Mouse (Mus musculus): Measurements from ENCODE around the gene Rpl3l. TPM values are rescaled to one million over a fixed set of nuclear protein-coding genes. Genes with fewer than 3 reads are reported as not detected.

Gene Rpl3l
- total RNA-seq, 1 experiment: 0.67 TPM

GRCm38 (mm10) chr17:24697985-24698384, 29.6 kb upstream of the Rpl3l start:
- peaks cover 11 to 13% of the 10 kb centered on the region in 2 experiments for H3K4me1 ChIP-seq (ENCODE audit: control insufficient read depth in 2 of 2, insufficient read depth in 2 of 2, low read length in 2 of 2, poor library complexity in 1 of 2)
- H3K9ac ChIP-seq (ENCODE audit: insufficient read depth, low read depth, low read length, poor library complexity, severe bottlenecking): peak overlapping the region; percentile 2; the same call in 1 of the 2 replicates
- H3K27ac ChIP-seq (ENCODE audit: insufficient read depth, low read depth, low read length, poor library complexity, severe bottlenecking): peak overlapping the region; percentile 55
- H3K4me3 ChIP-seq (ENCODE audit: insufficient read depth in 1 of 2, low read depth in 1 of 2, low read length in 2 of 2, poor library complexity in 1 of 2, severe bottlenecking in 1 of 2): peak overlapping the region in 1 of 2 experiments; percentile 27; a peak in 2 of 4 replicates
- peaks cover 41% of the 10 kb centered on the region for H3K36me3 ChIP-seq (ENCODE audit: control insufficient read depth, insufficient read depth, low read length, poor library complexity, severe bottlenecking)
- no peaks in the 10 kb centered on the region for H3K9me3 ChIP-seq (ENCODE audit: control insufficient read depth, insufficient read depth, low read depth, low read length)
- in situ Hi-C loops (cut with MboI; ENCODE audit: low sequenced_read_pairs in 2 of 2, unreplicated experiment in 2 of 2): no loop called here
- DNase-seq (ENCODE audit: low read depth, low spot score): no peak
- TF ChIP-seq HCFC1 (IDR thresholded peaks at IDR 0.05; ENCODE audit: borderline replicate concordance, insufficient read depth, low read length) (no peak), MAFK (IDR thresholded peaks at IDR 0.05; ENCODE audit: insufficient read depth, low read depth, low read length) (no peak), ZC3H11A (IDR thresholded peaks at IDR 0.05; ENCODE audit: borderline replicate concordance, low read depth, low read length) (no peak), CHD2 (IDR thresholded peaks at IDR 0.05; ENCODE audit: low read depth, low read length) (no peak), ZNF384 (IDR thresholded peaks at IDR 0.05; ENCODE audit: low read depth, low read length) (no peak)

GRCm38 (mm10) chr17:24698715-24699114, 28.9 kb upstream of the Rpl3l start:
- TF ChIP-seq CHD2 (IDR thresholded peaks at IDR 0.05; ENCODE audit: low read depth, low read length) (no peak), HCFC1 (IDR thresholded peaks at IDR 0.05; ENCODE audit: borderline replicate concordance, insufficient read depth, low read length) (no peak), ZC3H11A (IDR thresholded peaks at IDR 0.05; ENCODE audit: borderline replicate concordance, low read depth, low read length) (no peak), MAFK (IDR thresholded peaks at IDR 0.05; ENCODE audit: insufficient read depth, low read depth, low read length) (no peak), ZNF384 (IDR thresholded peaks at IDR 0.05; ENCODE audit: low read depth, low read length) (no peak)
- peaks cover 11 to 13% of the 10 kb centered on the region in 2 experiments for H3K4me1 ChIP-seq (ENCODE audit: control insufficient read depth in 2 of 2, insufficient read depth in 2 of 2, low read length in 2 of 2, poor library complexity in 1 of 2)
- H3K36me3 ChIP-seq (ENCODE audit: control insufficient read depth, insufficient read depth, low read length, poor library complexity, severe bottlenecking): peaks cover 40% of the 10 kb centered on the region
- peak overlapping the region; percentile 55; the same call in 1 of the 2 replicates for H3K27ac ChIP-seq (ENCODE audit: insufficient read depth, low read depth, low read length, poor library complexity, severe bottlenecking)
- H3K9ac ChIP-seq (ENCODE audit: insufficient read depth, low read depth, low read length, poor library complexity, severe bottlenecking): peak overlapping the region; percentile 2; the same call in 1 of the 2 replicates
- no peaks in the 10 kb centered on the region for H3K9me3 ChIP-seq (ENCODE audit: control insufficient read depth, insufficient read depth, low read depth, low read length)
- in situ Hi-C loops (cut with MboI; ENCODE audit: low sequenced_read_pairs in 2 of 2, unreplicated experiment in 2 of 2): no loop called here
- no peak for DNase-seq (ENCODE audit: low read depth, low spot score)
- H3K4me3 ChIP-seq (ENCODE audit: insufficient read depth in 1 of 2, low read depth in 1 of 2, low read length in 2 of 2, poor library complexity in 1 of 2, severe bottlenecking in 1 of 2): no peak overlapping the region

- Histone ChIP-seq H3K36me3 (ENCODE audit: control insufficient read depth, insufficient read depth, low read length, poor library complexity, severe bottlenecking) (peaks cover 44% of the 10 kb centered on the region), H3K27ac (ENCODE audit: insufficient read depth, low read depth, low read length, poor library complexity, severe bottlenecking) (no peak overlapping the region), H3K9ac (ENCODE audit: insufficient read depth, low read depth, low read length, poor library complexity, severe bottlenecking) (no peak overlapping the region), H3K4me1 (ENCODE audit: control insufficient read depth in 2 of 2, insufficient read depth in 2 of 2, low read length in 2 of 2, poor library complexity in 1 of 2) (peaks cover 11 to 13% of the 10 kb centered on the region in 2 experiments), H3K9me3 (ENCODE audit: control insufficient read depth, insufficient read depth, low read depth, low read length) (no peaks in the 10 kb centered on the region), H3K4me3 (ENCODE audit: insufficient read depth in 1 of 2, low read depth in 1 of 2, low read length in 2 of 2, poor library complexity in 1 of 2, severe bottlenecking in 1 of 2) (no peak overlapping the region)
- TF ChIP-seq CHD2 (IDR thresholded peaks at IDR 0.05; ENCODE audit: low read depth, low read length) (no peak), ZC3H11A (IDR thresholded peaks at IDR 0.05; ENCODE audit: borderline replicate concordance, low read depth, low read length) (no peak), HCFC1 (IDR thresholded peaks at IDR 0.05; ENCODE audit: borderline replicate concordance, insufficient read depth, low read length) (no peak), ZNF384 (IDR thresholded peaks at IDR 0.05; ENCODE audit: low read depth, low read length) (no peak), MAFK (IDR thresholded peaks at IDR 0.05; ENCODE audit: insufficient read depth, low read depth, low read length) (no peak)
- in situ Hi-C loops (cut with MboI; ENCODE audit: low sequenced_read_pairs in 2 of 2, unreplicated experiment in 2 of 2): no loop called here
- DNase-seq (ENCODE audit: low read depth, low spot score): no peak
Observed at GRCm38 (mm10) chr17:24699473-24699872, 28.1 kb upstream of the Rpl3l start.

GRCm38 (mm10) chr17:24701251-24701650, 26.4 kb upstream of the Rpl3l start:
- no peak for DNase-seq (ENCODE audit: low read depth, low spot score)
- no peak for TF ChIP-seq MAFK (IDR thresholded peaks at IDR 0.05; ENCODE audit: insufficient read depth, low read depth, low read length)
- TF ChIP-seq ZNF384 (IDR thresholded peaks at IDR 0.05; ENCODE audit: low read depth, low read length): no peak
- TF ChIP-seq ZC3H11A (IDR thresholded peaks at IDR 0.05; ENCODE audit: borderline replicate concordance, low read depth, low read length): no peak
- TF ChIP-seq HCFC1 (IDR thresholded peaks at IDR 0.05; ENCODE audit: borderline replicate concordance, insufficient read depth, low read length): no peak
- TF ChIP-seq CHD2 (IDR thresholded peaks at IDR 0.05; ENCODE audit: low read depth, low read length): no peak
- Histone ChIP-seq H3K9ac (ENCODE audit: insufficient read depth, low read depth, low read length, poor library complexity, severe bottlenecking) (no peak overlapping the region), H3K9me3 (ENCODE audit: control insufficient read depth, insufficient read depth, low read depth, low read length) (no peaks in the 10 kb centered on the region), H3K27ac (ENCODE audit: insufficient read depth, low read depth, low read length, poor library complexity, severe bottlenecking) (no peak overlapping the region), H3K36me3 (ENCODE audit: control insufficient read depth, insufficient read depth, low read length, poor library complexity, severe bottlenecking) (peaks cover 55% of the 10 kb centered on the region), H3K4me1 (ENCODE audit: control insufficient read depth in 2 of 2, insufficient read depth in 2 of 2, low read length in 2 of 2, poor library complexity in 1 of 2) (peaks cover 11 to 13% of the 10 kb centered on the region in 2 experiments), H3K4me3 (ENCODE audit: insufficient read depth in 1 of 2, low read depth in 1 of 2, low read length in 2 of 2, poor library complexity in 1 of 2, severe bottlenecking in 1 of 2) (no peak overlapping the region)
- in situ Hi-C loops (cut with MboI; ENCODE audit: low sequenced_read_pairs in 2 of 2, unreplicated experiment in 2 of 2): no loop called here

Data from ES-E14 (cell line).